Mouse (Mus musculus): ENCODE results near the gene Stap2. TPM values are rescaled to one million over a fixed set of nuclear protein-coding genes. Genes with fewer than 3 reads are reported as not detected.
A peak's percentile ranks its signal among the peaks of the same experiment; 100 is the strongest.

Gene Stap2
- polyA plus RNA-seq, 2 experiments: 2.0 to 2.8 TPM

- WGBS (ENCODE audit: insufficient replicate concordance): 70% methylated on average over 9 of the region's 9 CpGs
- no peak overlapping the region for H3K27ac ChIP-seq
- H3K4me3 ChIP-seq (ENCODE audit: insufficient read depth in 1 of 2, low read depth in 2 of 2, low read length in 2 of 2): no peak overlapping the region
- TF ChIP-seq CTCF (IDR thresholded peaks at IDR 0.05; ENCODE audit: low read depth): no peak; the same call in 1 of the 2 replicates
- H3K36me3 ChIP-seq (replicated peaks; ENCODE audit: control insufficient read depth, insufficient read depth, low read depth): peaks cover 3% of the 10 kb centered on the region
- H3K9ac ChIP-seq (replicated peaks): no peak overlapping the region
- DNase-seq (ENCODE audit: low read depth in 3 of 3, low spot score in 3 of 3) (no peak), ATAC-seq (ENCODE audit: insufficient read depth) (no peak)
- H3K27me3 ChIP-seq (ENCODE audit: control insufficient read depth, insufficient read depth, low read length): peaks cover 5% of the 10 kb centered on the region
- H3K9me3 ChIP-seq (ENCODE audit: control insufficient read depth, low read length): no peaks in the 10 kb centered on the region
- peaks cover 3 to 4% of the 10 kb centered on the region in 2 experiments for H3K4me1 ChIP-seq (replicated peaks; ENCODE audit: control insufficient read depth in 2 of 2, insufficient read depth in 2 of 2, low read length in 1 of 2)
- H3K4me2 ChIP-seq (ENCODE audit: low read depth): no peak overlapping the region
These were observed 40.4 kb downstream of the Stap2 start for GRCm38 (mm10) chr17:55964996-55965395.

GRCm38 (mm10) chr17:55964496-55964895 lies 40.9 kb downstream of the Stap2 start:
- Histone ChIP-seq H3K9ac (replicated peaks) (no peak overlapping the region), H3K27ac (no peak overlapping the region), H3K27me3 (ENCODE audit: control insufficient read depth, insufficient read depth, low read length) (peaks cover under 1% of the 10 kb centered on the region), H3K36me3 (replicated peaks; ENCODE audit: control insufficient read depth, insufficient read depth, low read depth) (peaks cover 3% of the 10 kb centered on the region), H3K9me3 (ENCODE audit: control insufficient read depth, low read length) (no peaks in the 10 kb centered on the region), H3K4me3 (ENCODE audit: insufficient read depth in 1 of 2, low read depth in 2 of 2, low read length in 2 of 2) (no peak overlapping the region), H3K4me1 (replicated peaks; ENCODE audit: control insufficient read depth in 2 of 2, insufficient read depth in 2 of 2, low read length in 1 of 2) (peaks cover 6 to 9% of the 10 kb centered on the region in 2 experiments), H3K4me2 (ENCODE audit: low read depth) (no peak overlapping the region)
- TF ChIP-seq EP300 (IDR thresholded peaks at IDR 0.05; ENCODE audit: low read depth): no peak
- TF ChIP-seq CTCF (IDR thresholded peaks at IDR 0.05; ENCODE audit: low read depth): no peak
- 91% methylated on average over 10 of the region's 10 CpGs for WGBS (ENCODE audit: insufficient replicate concordance)
- ATAC-seq (ENCODE audit: insufficient read depth) (no peak), DNase-seq (ENCODE audit: low read depth in 3 of 3, low spot score in 3 of 3) (no peak)

- Histone ChIP-seq H3K4me1 (replicated peaks; ENCODE audit: control insufficient read depth in 2 of 2, insufficient read depth in 2 of 2, low read length in 1 of 2) (peaks cover 6 to 14% of the 10 kb centered on the region in 2 experiments), H3K4me3 (ENCODE audit: insufficient read depth in 1 of 2, low read depth in 2 of 2, low read length in 2 of 2) (no peak overlapping the region), H3K27me3 (ENCODE audit: control insufficient read depth, insufficient read depth, low read length) (no peaks in the 10 kb centered on the region), H3K27ac (no peak overlapping the region), H3K36me3 (replicated peaks; ENCODE audit: control insufficient read depth, insufficient read depth, low read depth) (peaks cover 3% of the 10 kb centered on the region), H3K4me2 (ENCODE audit: low read depth) (peak overlapping the region; percentile 15; the same call in 1 of the 2 replicates), H3K9me3 (ENCODE audit: control insufficient read depth, low read length) (no peaks in the 10 kb centered on the region), H3K9ac (replicated peaks) (no peak overlapping the region)
- 74% methylated on average over 14 of the region's 14 CpGs for WGBS (ENCODE audit: insufficient replicate concordance)
- DNase-seq (ENCODE audit: low read depth in 3 of 3, low spot score in 3 of 3): no peak
- no peak for ATAC-seq (ENCODE audit: insufficient read depth)
- TF ChIP-seq CTCF (IDR thresholded peaks at IDR 0.05; ENCODE audit: low read depth) (no peak), EP300 (IDR thresholded peaks at IDR 0.05; ENCODE audit: low read depth) (no peak)
These were observed 42.2 kb downstream of the Stap2 start for GRCm38 (mm10) chr17:55963171-55963570.

- no peak for TF ChIP-seq EP300 (IDR thresholded peaks at IDR 0.05; ENCODE audit: low read depth)
- TF ChIP-seq CTCF (IDR thresholded peaks at IDR 0.05; ENCODE audit: low read depth): no peak
- no peak overlapping the region for H3K4me2 ChIP-seq (ENCODE audit: low read depth)
- H3K27me3 ChIP-seq (ENCODE audit: control insufficient read depth, insufficient read depth, low read length): no peaks in the 10 kb centered on the region
- WGBS (ENCODE audit: insufficient replicate concordance): 84% methylated on average over 7 of the region's 7 CpGs
- H3K36me3 ChIP-seq (replicated peaks; ENCODE audit: control insufficient read depth, insufficient read depth, low read depth): peaks cover 2% of the 10 kb centered on the region
- ATAC-seq (ENCODE audit: insufficient read depth): no peak
- H3K9ac ChIP-seq (replicated peaks): no peak overlapping the region
- DNase-seq (ENCODE audit: low read depth in 3 of 3, low spot score in 3 of 3): no peak
- H3K27ac ChIP-seq: no peak overlapping the region
- peaks cover 6 to 15% of the 10 kb centered on the region in 2 experiments for H3K4me1 ChIP-seq (replicated peaks; ENCODE audit: control insufficient read depth in 2 of 2, insufficient read depth in 2 of 2, low read length in 1 of 2)
- H3K4me3 ChIP-seq (ENCODE audit: insufficient read depth in 1 of 2, low read depth in 2 of 2, low read length in 2 of 2): no peak overlapping the region
- H3K9me3 ChIP-seq (ENCODE audit: control insufficient read depth, low read length): no peaks in the 10 kb centered on the region
These were observed 43.8 kb downstream of the Stap2 start for GRCm38 (mm10) chr17:55961631-55962030.

GRCm38 (mm10) chr17:55960791-55961190 lies 44.6 kb downstream of the Stap2 start:
- ATAC-seq (ENCODE audit: insufficient read depth): no peak
- no peak for DNase-seq (ENCODE audit: low read depth in 3 of 3, low spot score in 3 of 3)
- TF ChIP-seq EP300 (IDR thresholded peaks at IDR 0.05; ENCODE audit: low read depth) (no peak), CTCF (IDR thresholded peaks at IDR 0.05; ENCODE audit: low read depth) (no peak)
- Histone ChIP-seq H3K9ac (replicated peaks) (no peak overlapping the region), H3K27ac (no peak overlapping the region), H3K4me3 (ENCODE audit: insufficient read depth in 1 of 2, low read depth in 2 of 2, low read length in 2 of 2) (no peak overlapping the region), H3K4me2 (ENCODE audit: low read depth) (no peak overlapping the region), H3K36me3 (replicated peaks; ENCODE audit: control insufficient read depth, insufficient read depth, low read depth) (no peaks in the 10 kb centered on the region; the same call in none of the 2 replicates), H3K9me3 (ENCODE audit: control insufficient read depth, low read length) (no peaks in the 10 kb centered on the region), H3K27me3 (ENCODE audit: control insufficient read depth, insufficient read depth, low read length) (no peaks in the 10 kb centered on the region), H3K4me1 (replicated peaks; ENCODE audit: control insufficient read depth in 2 of 2, insufficient read depth in 2 of 2, low read length in 1 of 2) (peaks cover 6 to 20% of the 10 kb centered on the region in 2 experiments)

Measured in liver, embryonic 14.5 days (tissue).